Mouse (Mus musculus) CH12.LX (cell line): Measurements from ENCODE around the gene Lmf1. TPM values are rescaled to one million over a fixed set of nuclear protein-coding genes. Genes with fewer than 3 reads are reported as not detected.
A peak's percentile ranks its signal among the peaks of the same experiment; 100 is the strongest.

Source experiments
- DNase-seq: peaks from one replicate; pipeline ENCODE4 v3.0.0-alpha.2; 2013; ENCODE audit errors: extremely low read depth
- H3K27ac ChIP-seq: 2 replicates; pipeline ENCODE4 v1.5.1; 2012; ENCODE audit warnings: low read depth, mild to moderate bottlenecking, control low read depth, moderate library complexity; ENCODE audit not compliant: insufficient read depth
- H3K27me3 ChIP-seq: replicated peaks from 2 replicates; pipeline ENCODE3; 2012; ENCODE audit warnings: inconsistent platforms
- H3K36me3 ChIP-seq, 2 experiments: replicated peaks in 1 of 2; 2 replicates each; pipeline versions ENCODE3 to v1.6.1; 2012; ENCODE audit warnings: inconsistent platforms in 1 of 2, low read length in 1 of 2, mild to moderate bottlenecking in 1 of 2, mixed read lengths in 1 of 2, moderate library complexity in 1 of 2; ENCODE audit not compliant: control insufficient read depth in 1 of 2, insufficient read depth in 1 of 2
- H3K4me1 ChIP-seq, 2 experiments: 2 replicates each; pipeline ENCODE4 v1.6.1; 2012; ENCODE audit warnings: inconsistent platforms in 1 of 2, moderate library complexity in 1 of 2; ENCODE audit not compliant: insufficient read depth in 2 of 2, control insufficient read depth in 1 of 2
- H3K4me2 ChIP-seq: 2 replicates; pipeline ENCODE4 v1.6.1; 2012; ENCODE audit warnings: low read depth, mild to moderate bottlenecking, control low read depth; ENCODE audit not compliant: poor library complexity, insufficient read depth, severe bottlenecking
- H3K4me3 ChIP-seq, 3 experiments: fragments of 150-350 bp in 1 of 3; sonication (generic) in 1 of 3; replicated peaks in 1 of 3; 2 replicates each; pipeline versions ENCODE3 to v1.5.1; 2011 to 2012; ENCODE audit warnings: low read depth in 2 of 3, low read length in 2 of 3, mild to moderate bottlenecking in 2 of 3, moderate library complexity in 2 of 3, control low read depth in 1 of 3, improper control_type of control experiment in 1 of 3, inconsistent platforms in 1 of 3, mixed read lengths in 1 of 3; ENCODE audit not compliant: poor library complexity in 1 of 3
- H3K79me2 ChIP-seq: replicated peaks from 2 replicates; pipeline ENCODE4 v1.6.1; 2012; ENCODE audit warnings: mild to moderate bottlenecking, moderate library complexity; ENCODE audit not compliant: control insufficient read depth, poor library complexity, insufficient read depth, severe bottlenecking; ENCODE audit errors: extremely low read depth
- H3K9ac ChIP-seq: 2 replicates; pipeline ENCODE4 v1.6.1; 2012; ENCODE audit warnings: low read depth, mild to moderate bottlenecking, control low read depth, moderate library complexity; ENCODE audit not compliant: insufficient read depth
- H3K9me3 ChIP-seq: replicated peaks from 2 replicates; pipeline ENCODE3; 2012; ENCODE audit warnings: low read length, inconsistent platforms, mixed read lengths
- BHLHE40 ChIP-seq: IDR thresholded peaks from 2 replicates; pipeline ENCODE4 v1.6.1; 2011; ENCODE audit warnings: mild to moderate bottlenecking, low read depth, low read length, improper control_type of control experiment
- CHD1 ChIP-seq: IDR thresholded peaks from 2 replicates; pipeline ENCODE4 v1.6.1; 2012; ENCODE audit warnings: low read depth, low read length, improper control_type of control experiment, inconsistent platforms
- CHD2 ChIP-seq: IDR thresholded peaks from 2 replicates; pipeline ENCODE4 v1.6.1; 2011; ENCODE audit warnings: low read length, improper control_type of control experiment
- ELF1 ChIP-seq: IDR thresholded peaks from 2 replicates; pipeline ENCODE4 v1.6.1; 2014; ENCODE audit warnings: low read depth, mild to moderate bottlenecking, inconsistent platforms, low read length, improper control_type of control experiment
- ETS1 ChIP-seq: conservative IDR thresholded peaks from 2 replicates; pipeline ENCODE4 v1.6.1; 2012; ENCODE audit warnings: low read depth, mild to moderate bottlenecking, inconsistent platforms, low read length, improper control_type of control experiment, moderate library complexity
- IRF4 ChIP-seq: IDR thresholded peaks from 2 replicates; pipeline ENCODE4 v1.6.1; 2014; ENCODE audit warnings: low read depth, mild to moderate bottlenecking, inconsistent platforms, low read length, improper control_type of control experiment
- JUND ChIP-seq: conservative IDR thresholded peaks from 2 replicates; pipeline ENCODE4 v1.6.1; 2011; ENCODE audit warnings: low read depth, low read length, improper control_type of control experiment
- KAT2A ChIP-seq: IDR thresholded peaks from 2 replicates; pipeline ENCODE4 v1.6.1; 2012; ENCODE audit warnings: low read length, improper control_type of control experiment, inconsistent platforms; ENCODE audit not compliant: insufficient replicate concordance
- MAZ ChIP-seq: IDR thresholded peaks from 2 replicates; pipeline ENCODE4 v1.6.1; 2012; ENCODE audit warnings: low read depth, mild to moderate bottlenecking, inconsistent platforms, low read length, improper control_type of control experiment, moderate library complexity
- MEF2A ChIP-seq: IDR thresholded peaks from 2 replicates; pipeline ENCODE4 v1.6.1; 2014; ENCODE audit warnings: low read depth, mild to moderate bottlenecking, inconsistent platforms, low read length, improper control_type of control experiment, borderline replicate concordance
- NRF1 ChIP-seq: IDR thresholded peaks from 2 replicates; pipeline ENCODE4 v1.6.1; 2014; ENCODE audit warnings: low read depth, mild to moderate bottlenecking, inconsistent platforms, low read length, improper control_type of control experiment, moderate library complexity
- POLR2A ChIP-seq: IDR thresholded peaks from 2 replicates; pipeline ENCODE4 v1.6.1; 2011; ENCODE audit warnings: low read depth, mild to moderate bottlenecking, improper control_type of control experiment, low read length
- SMC3 ChIP-seq: IDR thresholded peaks from 2 replicates; pipeline ENCODE4 v1.6.1; 2011; ENCODE audit warnings: low read depth, low read length, improper control_type of control experiment
- TBP ChIP-seq: conservative IDR thresholded peaks from 2 replicates; pipeline ENCODE4 v1.6.1; 2011; ENCODE audit warnings: low read depth, low read length, improper control_type of control experiment
- TCF12 ChIP-seq: IDR thresholded peaks from 2 replicates; pipeline ENCODE4 v1.6.1; 2014; ENCODE audit warnings: low read depth, mild to moderate bottlenecking, inconsistent platforms, low read length, improper control_type of control experiment
- UBTF ChIP-seq: IDR thresholded peaks from 2 replicates; pipeline ENCODE4 v1.6.1; 2012; ENCODE audit warnings: low read depth, mild to moderate bottlenecking, inconsistent platforms, low read length, improper control_type of control experiment, moderate library complexity
- USF1 ChIP-seq: IDR thresholded peaks from 2 replicates; pipeline ENCODE4 v1.6.1; 2014; ENCODE audit warnings: low read depth, mild to moderate bottlenecking, inconsistent platforms, low read length, improper control_type of control experiment
- USF2 ChIP-seq: conservative IDR thresholded peaks from 2 replicates; pipeline ENCODE4 v1.6.1; 2011; ENCODE audit warnings: low read depth, low read length, improper control_type of control experiment
- dilution Hi-C: fragments of 300-500 bp; cut with MboI; formaldehyde crosslinking; loops from 2 replicates; pipeline ENCODE4 v1.14.3; 2020; ENCODE audit warnings: low sequenced_read_pairs; ENCODE audit not compliant: extremely low pct_unique_long_range_greater_than_20kb, extremely low pct_ligation_motif_present
- in situ Hi-C: fragments of 300-500 bp; cut with MboI; formaldehyde crosslinking; loops from 3 replicates; pipeline ENCODE4 v1.14.3; 2019; ENCODE audit warnings: low sequenced_read_pairs, low pct_ligation_motif_present, low pct_unique_long_range_greater_than_20kb, mixed read lengths
- polyA plus RNA-seq: library from polyadenylated mRNA; unstranded; fragments of >175 nt; gene quantifications from 2 replicates; pipeline ENCODE4 v1.2.1, GENCODE M21; 2012; ENCODE audit warnings: low read depth; ENCODE audit not compliant: insufficient read length
- total RNA-seq, 2 experiments: library from RNA; depleted of rRNA; stranded (reverse); fragments of 300-350 nt in 1 of 2; fragments of >200 nt in 1 of 2; gene quantifications; 2 replicates each; pipeline ENCODE4 v1.2.3; 2012 to 2014

Lmf1 gene
- total and polyA plus RNA-seq, 3 experiments: 13.3 to 26.9 (median 15.2) TPM

- dilution Hi-C loops (no loop called here), in situ Hi-C loops (no loop called here)
- peaks cover 8 to 67% of the 10 kb centered on the region in 2 experiments for H3K36me3 ChIP-seq
Observed at GRCm38 (mm10) chr17:25612537-25612936, 33.7 kb downstream of the Lmf1 start.

GRCm38 (mm10) chr17:25613323-25613722 lies 34.4 kb downstream of the Lmf1 start:
- Histone ChIP-seq H3K4me1 (peaks cover 14 to 22% of the 10 kb centered on the region in 2 experiments), H3K27me3 (no peaks in the 10 kb centered on the region), H3K36me3 (peaks cover 8 to 67% of the 10 kb centered on the region in 2 experiments), H3K9me3 (no peaks in the 10 kb centered on the region), H3K9ac (no peak overlapping the region), H3K27ac (peak overlapping the region; percentile 39), H3K79me2 (no peaks in the 10 kb centered on the region), H3K4me2 (peak overlapping the region; percentile 32; the same call in 1 of the 2 replicates), H3K4me3 (peak overlapping the region in 1 of 3 experiments; percentile 5)
- dilution Hi-C loops: no loop called here
- peak; percentile 50; the same call in 1 of the 2 replicates for TF ChIP-seq USF1
- TF ChIP-seq USF2: 0 out of 2 replicates have a peak, but pooled peaks have one; percentile 32
- no peak for TF ChIP-seq SMC3
- 0 out of 2 replicates have a peak, but pooled peaks have one; percentile 15 for TF ChIP-seq ELF1
- TF ChIP-seq ETS1: peak; percentile 31; the same call in 1 of the 2 replicates
- no peak for TF ChIP-seq CHD1
- TF ChIP-seq IRF4: peak; percentile 39; the same call in 1 of the 2 replicates
- 0 out of 2 replicates have a peak, but pooled peaks have one; percentile 37 for TF ChIP-seq MEF2A
- TF ChIP-seq TCF12: peak; percentile 67
- peak; percentile 86 for TF ChIP-seq BHLHE40
- peak; percentile 72 for DNase-seq
- in situ Hi-C loops: no loop called here

More at GRCm38 (mm10) chr17:25612537-25612936, 33.7 kb downstream of the Lmf1 start:
- Histone ChIP-seq H3K4me3 (no peak overlapping the region), H3K9ac (no peak overlapping the region), H3K79me2 (no peaks in the 10 kb centered on the region), H3K4me1 (peaks cover 14 to 22% of the 10 kb centered on the region in 2 experiments), H3K4me2 (no peak overlapping the region), H3K9me3 (no peaks in the 10 kb centered on the region)
- DNase-seq: no peak
- no peak for TF ChIP-seq UBTF
- TF ChIP-seq, all 38 proteins: peak for 0
- H3K27ac ChIP-seq: no peak overlapping the region
- no peaks in the 10 kb centered on the region for H3K27me3 ChIP-seq

DNA sequence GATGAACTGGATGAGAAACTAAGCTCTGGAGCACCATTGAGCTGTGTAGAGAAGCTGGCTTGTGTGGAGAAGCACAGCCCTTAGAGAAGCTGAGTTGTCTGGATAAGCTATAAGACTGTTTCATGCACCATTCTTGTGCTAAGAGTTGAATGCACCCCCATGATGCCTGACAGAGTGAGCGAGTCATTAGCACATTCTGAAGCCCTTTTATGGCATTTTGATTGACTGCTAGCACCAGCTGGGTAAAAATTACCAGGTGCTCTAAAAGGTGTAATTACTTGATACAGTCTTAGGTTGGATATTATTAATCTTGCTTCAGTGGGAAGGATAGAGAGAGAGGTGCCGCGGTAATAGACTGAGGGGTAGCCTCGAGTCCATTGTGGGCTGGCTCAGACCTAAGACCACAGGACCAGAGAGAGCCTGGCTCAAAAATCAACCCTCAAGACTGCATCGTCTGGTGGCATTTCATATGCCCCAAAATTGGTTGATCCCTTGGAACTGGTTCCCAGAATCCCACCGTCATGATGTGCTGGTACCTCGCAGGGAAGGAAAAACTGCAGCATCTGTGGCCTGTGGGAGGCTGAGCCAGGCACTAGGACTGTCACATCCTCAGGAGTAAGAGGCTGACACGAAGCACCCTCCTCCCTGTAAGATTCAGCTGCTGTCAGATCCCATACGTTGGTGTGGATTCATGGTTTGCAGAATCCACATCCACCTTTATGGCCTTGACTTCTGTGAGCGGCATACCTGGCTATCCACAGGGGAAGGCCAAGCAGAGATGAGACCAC lies 36.0 kb downstream of the Lmf1 start:
- H3K27ac ChIP-seq: no peak overlapping the region
- peaks cover 11 to 66% of the 10 kb centered on the region in 2 experiments for H3K36me3 ChIP-seq
- TF ChIP-seq CHD1: no peak
- no peak for TF ChIP-seq CHD2
- TF ChIP-seq POLR2A: no peak
- no peak for TF ChIP-seq JUND
- TF ChIP-seq MEF2A: no peak
- no peak for TF ChIP-seq USF1
- no peak for TF ChIP-seq TBP
- no peak for TF ChIP-seq NRF1
- no peak for TF ChIP-seq KAT2A
- TF ChIP-seq MAZ: no peak
- H3K4me2 ChIP-seq: no peak overlapping the region
- no peaks in the 10 kb centered on the region for H3K79me2 ChIP-seq
- no peak for DNase-seq
- in situ Hi-C loops: no loop called here
- H3K9ac ChIP-seq: no peak overlapping the region
- peaks cover 16 to 30% of the 10 kb centered on the region in 2 experiments for H3K4me1 ChIP-seq
- no peaks in the 10 kb centered on the region for H3K9me3 ChIP-seq
- H3K27me3 ChIP-seq: no peaks in the 10 kb centered on the region
- dilution Hi-C loops: no loop called here
- no peak overlapping the region for H3K4me3 ChIP-seq
